Mouse (Mus musculus) gastrocnemius, adult 2 months (tissue): Measurements from ENCODE around the gene Lbhd1. TPM values are rescaled to one million over a fixed set of nuclear protein-coding genes. Genes with fewer than 3 reads are reported as not detected.
"Not testable (repeated sequence)": the region's sequence is repeated elsewhere in the genome, so short reads cannot be mapped to it uniquely, and the experiment has no call there.

Source experiments
- DNase-seq: peaks from one replicate; pipeline ENCODE4 v3.0.0; 2022
- H3K27ac ChIP-seq: fragments of 200-600 bp; 2 replicates; pipeline ENCODE4 v1.8.1; 2022; ENCODE audit warnings: mild to moderate bottlenecking
- H3K4me3 ChIP-seq: fragments of 200-600 bp; 2 replicates; pipeline ENCODE4 v1.8.1; 2022; ENCODE audit warnings: mild to moderate bottlenecking, moderate library complexity
- CTCF ChIP-seq: fragments of 200-600 bp; IDR thresholded peaks from 2 replicates; pipeline ENCODE4 v1.8.1; 2022; ENCODE audit warnings: antibody characterized with exemption, mild to moderate bottlenecking, moderate library complexity
- intact Hi-C: fragments of 180-260 bp; cut with DNase I; formaldehyde crosslinking; loops from one replicate; pipeline ENCODE4 v1.15.1; 2025
- total RNA-seq, 2 experiments: library from RNA; stranded (reverse); gene quantifications; 2 replicates each; pipeline ENCODE4 v1.2.3; 2021

The Lbhd1 gene
- total RNA-seq, 2 experiments from 2014 or later = 0.99 to 6.1 TPM

GRCm38 (mm10) chr19:8881034-8881392, 2.5 kb upstream of the Lbhd1 start:
- DNase-seq = no peak
- no peak for TF ChIP-seq CTCF
- peak overlapping the region; percentile 89 for H3K27ac ChIP-seq
- intact Hi-C loops = no loop called here
- H3K4me3 ChIP-seq = peak overlapping the region; percentile 83

DNA sequence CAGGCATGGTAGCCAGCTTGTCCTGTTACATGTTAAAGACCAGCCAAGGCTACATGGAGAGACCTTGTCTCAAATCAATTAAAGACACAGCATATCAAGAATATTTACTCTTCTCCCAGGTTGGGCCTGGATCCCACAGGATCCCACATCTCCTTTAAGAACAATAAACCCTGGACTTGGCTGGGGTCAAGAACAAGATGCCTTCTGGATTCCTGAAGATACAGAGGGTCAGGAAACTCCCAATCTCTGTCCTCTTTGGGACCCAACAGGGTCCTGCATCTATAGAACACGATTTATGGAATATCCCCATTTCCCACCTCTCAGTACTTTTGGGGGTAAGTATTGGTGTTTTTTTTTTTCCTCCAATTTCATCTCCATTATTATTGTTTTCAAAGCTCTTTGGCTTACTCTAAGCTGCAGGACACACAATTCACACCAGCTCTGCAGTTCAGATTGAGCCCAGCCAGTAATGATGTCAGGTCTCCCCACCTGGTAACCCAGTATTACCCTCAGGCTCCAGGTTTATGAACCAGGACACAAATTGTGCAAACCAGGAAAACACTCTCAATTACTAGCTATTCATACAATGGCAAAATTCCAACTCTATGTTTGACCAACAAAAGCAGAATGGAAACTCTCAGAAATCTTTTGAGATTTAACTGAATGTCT, 3.5 kb downstream of the Lbhd1 start:
- intact Hi-C loops = no loop called here
- Histone ChIP-seq H3K4me3 (no peak overlapping the region), H3K27ac (no peak overlapping the region)
- no peak for DNase-seq
- TF ChIP-seq CTCF = no peak

GRCm38 (mm10) chr19:8887585-8888463, 4.3 kb downstream of the Lbhd1 start:
- intact Hi-C loops = no loop called here
- DNase-seq = no peak

DNA sequence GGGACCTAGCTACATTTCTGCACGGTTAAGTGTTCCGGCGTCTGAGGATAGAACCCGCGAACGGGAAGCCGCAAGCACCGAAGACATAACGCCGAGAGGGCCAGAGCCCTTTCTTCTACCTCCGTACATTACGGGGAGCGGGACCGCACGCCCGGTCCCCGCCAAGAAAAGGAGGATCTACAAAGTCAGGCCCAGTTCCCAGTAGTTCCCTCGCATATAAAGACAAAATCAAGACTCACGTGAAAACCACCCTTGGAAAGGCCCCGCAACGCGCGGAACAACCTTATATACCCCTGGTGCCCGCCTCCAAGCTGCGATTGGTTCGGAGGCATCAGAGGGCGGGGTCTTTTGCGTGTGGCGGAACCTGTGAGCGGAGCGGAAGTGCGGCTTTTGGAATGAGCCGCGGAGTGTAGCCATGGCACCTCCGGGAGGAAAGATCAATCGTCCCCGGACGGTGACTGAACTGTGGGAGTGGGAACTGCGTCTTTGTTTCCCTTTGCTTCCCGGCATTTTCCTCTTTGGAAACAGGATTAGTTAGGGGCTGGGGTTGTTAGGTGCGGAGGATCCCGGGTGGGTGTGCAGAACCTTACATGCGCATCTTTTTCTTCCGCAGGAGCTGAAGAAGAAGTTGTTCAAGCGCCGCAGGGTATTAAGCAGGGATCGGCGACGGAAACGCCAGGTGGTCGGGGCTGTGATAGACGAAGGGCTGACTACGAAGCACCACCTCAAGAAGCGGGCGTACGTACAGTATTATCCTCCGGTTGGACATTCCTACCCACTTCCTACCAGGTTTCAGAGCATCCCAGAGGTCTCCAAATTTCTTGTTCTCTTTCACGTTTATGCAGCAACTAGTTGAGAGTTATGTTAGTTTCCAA, 5.2 kb downstream of the Lbhd1 start, which contains the start of the genes 1810009A15Rik and Gm49416:
TSS of gene 1810009A15Rik (plus strand) at position 343 of the 875 bp plus-strand sequence.
TSS of gene Gm49416 (plus strand) at position 416 of the 875 bp plus-strand sequence.
- intact Hi-C loops = no loop called here
- TF ChIP-seq CTCF = no peak
- peak within 1 kb of the TSS; percentile 82 for H3K4me3 ChIP-seq
- DNase-seq = peak; percentile 96
- peak within 1 kb of the TSS; percentile 90 for H3K27ac ChIP-seq

More at GRCm38 (mm10) chr19:8887585-8888463, 4.3 kb downstream of the Lbhd1 start:
- Histone ChIP-seq H3K27ac (peak overlapping the region; percentile 90), H3K4me3 (peak overlapping the region; percentile 82)
- TF ChIP-seq CTCF = no peak

DNA sequence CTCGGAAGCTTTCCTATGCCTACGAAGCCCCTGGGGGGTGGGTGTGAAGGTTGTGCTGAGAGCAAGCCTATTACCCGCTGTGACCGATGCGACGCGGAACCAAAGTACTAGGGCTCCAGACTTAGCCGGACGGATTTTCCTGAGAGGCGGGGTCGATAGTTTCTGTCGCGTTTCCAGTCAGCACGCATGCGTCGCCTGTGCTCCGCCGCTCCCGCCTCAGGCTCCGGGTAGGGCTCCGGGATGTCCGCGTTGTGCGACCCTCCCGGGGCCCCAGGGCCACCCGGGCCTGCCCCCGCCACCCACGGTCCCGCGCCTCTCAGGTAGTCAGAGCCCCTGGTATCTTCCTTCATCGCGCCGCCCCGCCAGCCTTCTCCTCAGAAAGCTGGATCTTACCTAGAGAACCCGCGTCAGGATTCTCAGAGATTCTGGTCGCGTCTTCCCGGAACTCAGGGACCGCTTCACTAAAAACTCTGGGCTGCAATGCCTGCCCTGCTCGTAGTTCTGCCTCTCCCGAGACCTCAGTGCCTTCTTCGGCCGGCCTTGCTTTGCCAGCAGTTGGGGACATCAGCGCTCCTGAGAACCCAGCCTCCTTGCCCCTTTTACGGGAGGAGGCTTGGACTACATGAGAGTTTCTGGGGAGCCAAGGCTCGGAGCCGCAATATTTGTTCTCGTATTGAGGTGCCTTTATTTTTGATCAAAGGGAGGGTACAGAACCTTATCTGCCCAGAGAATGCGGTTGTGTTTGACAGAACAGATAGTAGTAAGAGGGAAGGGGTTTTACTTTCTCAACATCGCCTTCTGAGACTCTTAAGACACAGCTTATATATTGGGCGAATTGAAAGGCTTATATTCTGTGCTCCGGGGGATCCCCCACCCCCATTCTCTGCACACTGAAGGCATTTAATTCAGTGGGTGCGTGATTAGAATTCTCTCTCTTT, 9.6 kb downstream of the Lbhd1 start, which contains the start of gene Ints5:
TSS of gene Ints5 (plus strand) at position 177 of the 938 bp plus-strand sequence.
- peak; percentile 90 for DNase-seq
- Histone ChIP-seq H3K27ac (peak within 1 kb of the TSS; percentile 94), H3K4me3 (peak within 1 kb of the TSS; percentile 83)
- TF ChIP-seq CTCF = no peak
- intact Hi-C loops = loop anchor here (5.0 kb wide), 1 partner anchor 34 kb away; the partner anchor contains the start of genes Eml3 and Rom1

DNA sequence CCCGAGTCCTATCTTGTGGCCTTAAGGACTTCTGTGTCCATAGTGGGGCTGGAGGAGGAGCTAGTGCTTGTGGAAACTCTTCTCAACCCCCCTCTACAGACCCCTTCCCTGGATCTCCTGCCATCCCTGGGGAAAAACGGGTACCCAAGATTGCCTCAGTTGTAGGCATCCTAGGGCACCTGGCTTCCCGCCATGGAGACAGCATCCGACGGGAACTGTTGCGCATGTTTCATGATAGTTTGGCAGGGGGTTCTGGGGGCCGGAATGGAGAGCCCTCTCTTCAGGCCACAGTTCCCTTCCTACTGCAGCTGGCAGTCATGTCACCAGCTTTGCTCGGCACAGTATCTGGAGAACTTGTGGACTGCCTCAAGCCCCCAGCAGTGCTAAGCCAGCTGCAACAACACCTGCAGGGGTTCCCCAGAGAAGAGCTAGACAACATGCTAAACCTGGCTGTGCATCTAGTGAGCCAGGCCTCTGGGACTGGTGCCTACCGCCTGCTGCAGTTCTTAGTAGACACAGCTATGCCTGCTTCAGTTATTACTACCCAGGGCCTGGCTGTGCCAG, 11.9 kb downstream of the Lbhd1 start:
- no peak for DNase-seq
- H3K4me3 ChIP-seq = no peak overlapping the region
- TF ChIP-seq CTCF = no peak
- intact Hi-C loops = no loop called here
- no peak overlapping the region for H3K27ac ChIP-seq

GRCm38 (mm10) chr19:8896231-8896630, 12.7 kb downstream of the Lbhd1 start:
- DNase-seq, H3K27ac ChIP-seq, H3K4me3 ChIP-seq, intact Hi-C loops: not testable (repeated sequence)

GRCm38 (mm10) chr19:8897211-8897864, 13.8 kb downstream of the Lbhd1 start:
- peak; percentile 63 for DNase-seq
- intact Hi-C loops = not testable (repeated sequence)
- H3K4me3 ChIP-seq = peak overlapping the region; percentile 91

GRCm38 (mm10) chr19:8897865-8898495, 14.4 kb downstream of the Lbhd1 start, which contains the start of gene Ganab:
TSS of gene Ganab (plus strand) at chr19:8898071.
- intact Hi-C loops = loop anchor here (2.0 kb wide), 2 partner anchors 21 to 27 kb away; partner anchors contain the start of gene Ubxn1
- Histone ChIP-seq H3K27ac (peak within 1 kb of the TSS; percentile 96), H3K4me3 (peak within 1 kb of the TSS; percentile 91)
- TF ChIP-seq CTCF = peak; percentile 33; the same call in 1 of the 2 replicates
- DNase-seq = peak; percentile 97

More at GRCm38 (mm10) chr19:8897211-8897864, 13.8 kb downstream of the Lbhd1 start:
- peak overlapping the region; percentile 96 for H3K27ac ChIP-seq

- DNase-seq = no peak
- Histone ChIP-seq H3K27ac (peak overlapping the region; percentile 96), H3K4me3 (peak overlapping the region; percentile 91)
- intact Hi-C loops = loop anchor here (2.0 kb wide), 2 partner anchors 20 to 28 kb away; partner anchors contain the start of gene Ubxn1
- no peak for TF ChIP-seq CTCF
Observed at GRCm38 (mm10) chr19:8898576-8898975, 15.0 kb downstream of the Lbhd1 start.
